Mouse (Mus musculus) embryonic facial prominence, embryonic 14.5 days (tissue): ENCODE data around the gene Tex30. TPM values are rescaled to one million over a fixed set of nuclear protein-coding genes. Genes with fewer than 3 reads are reported as not detected.
A peak's percentile ranks its signal among the peaks of the same experiment; 100 is the strongest.

Experiments
- ATAC-seq: fragments of 200-750 bp; cut with Nextera tagmentation; 2 replicates; pipeline ENCODE4 v1.8.0; 2017; ENCODE audit warnings: low read depth, moderate number of reproducible peaks, moderate TSS enrichment
- DNase-seq: peaks from one replicate; pipeline ENCODE4 v3.0.0-alpha.2; 2015; ENCODE audit warnings: low spot score
- H3K27ac ChIP-seq: fragments of 300-500 bp; sonication (generic); replicated peaks from 2 replicates; pipeline ENCODE4 v1.5.1; 2014; ENCODE audit warnings: low read depth, mild to moderate bottlenecking, low read length, moderate library complexity
- H3K27me3 ChIP-seq: fragments of 300-500 bp; sonication (generic); replicated peaks from 2 replicates; pipeline ENCODE4 v1.6.1; 2014; ENCODE audit warnings: low read length; ENCODE audit not compliant: control insufficient read depth, insufficient read depth
- H3K36me3 ChIP-seq: fragments of 300-500 bp; sonication (generic); 2 replicates; pipeline ENCODE4 v1.6.1; 2014; ENCODE audit warnings: low read length, mixed read lengths; ENCODE audit not compliant: control insufficient read depth, insufficient read depth
- H3K4me1 ChIP-seq: fragments of 300-500 bp; sonication (generic); 2 replicates; pipeline ENCODE4 v1.6.1; 2014; ENCODE audit warnings: antibody characterized with exemption, low read length; ENCODE audit not compliant: control insufficient read depth, insufficient read depth
- H3K4me2 ChIP-seq: fragments of 300-500 bp; sonication (generic); 2 replicates; pipeline ENCODE4 v1.6.1; 2014; ENCODE audit warnings: low read depth, mild to moderate bottlenecking, low read length, moderate library complexity, mixed read lengths
- H3K4me3 ChIP-seq: fragments of 300-500 bp; sonication (generic); 2 replicates; pipeline ENCODE4 v1.5.1; 2014; ENCODE audit warnings: low read depth, mild to moderate bottlenecking, low read length
- H3K9ac ChIP-seq: fragments of 300-500 bp; sonication (generic); 2 replicates; pipeline ENCODE4 v1.6.1; 2014; ENCODE audit warnings: low read depth, mild to moderate bottlenecking, low read length, moderate library complexity, mixed read lengths
- H3K9me3 ChIP-seq: fragments of 300-500 bp; sonication (generic); 2 replicates; pipeline ENCODE4 v1.6.1; 2016; ENCODE audit warnings: low read length; ENCODE audit not compliant: control insufficient read depth
- WGBS: fragments of 180-500 bp; shearing (Covaris S2); extraction: QIAGEN DNeasy Blood & Tissue Kit; methylation state at CpG from one replicate; pipeline ENCODE4 v1.1.7; 2014; 5-methylcytosine and 5-hydroxymethylcytosine counted together
- polyA plus RNA-seq: library from polyadenylated mRNA; unstranded; fragments of >200 nt; fragmentation: Nextera tagmentation; extraction: Ambion mirVana; gene quantifications from 2 replicates; pipeline ENCODE4 v1.2.1, GENCODE M21; 2014

The Tex30 gene
- 61.2 and 66.0 TPM in 2 replicates for polyA plus RNA-seq

GRCm38 (mm10) chr1:44102259-44102717 lies at the start of gene Tex30:
Gene Tex30, minus strand, starts transcription at chr1:44102441.
- Histone ChIP-seq H3K4me1 (peaks cover 5% of the 10 kb centered on the region), H3K9me3 (no peaks in the 10 kb centered on the region), H3K27me3 (no peaks in the 10 kb centered on the region), H3K9ac (peak within 1 kb of the TSS; percentile 87), H3K4me2 (peak within 1 kb of the TSS; percentile 75), H3K4me3 (peak within 1 kb of the TSS; percentile 90), H3K36me3 (peaks cover 24% of the 10 kb centered on the region), H3K27ac (peak within 1 kb of the TSS; percentile 82)
- ATAC-seq (peak; percentile 98), DNase-seq (peak; percentile 99)
- WGBS, result under 1% methylated on average over 45 of the region's 55 CpGs

- H3K4me1 ChIP-seq, result peaks cover 7% of the 10 kb centered on the region; the same call in 1 of the 2 replicates
- H3K27ac ChIP-seq, result peak overlapping the region; percentile 99
- H3K9me3 ChIP-seq, result no peaks in the 10 kb centered on the region
- WGBS, result 29% methylated on average over 6 of the region's 6 CpGs
- DNase-seq (no peak), ATAC-seq (no peak)
- peak overlapping the region; percentile 66 for H3K4me2 ChIP-seq
- H3K27me3 ChIP-seq, result no peaks in the 10 kb centered on the region
- peak overlapping the region; percentile 96 for H3K9ac ChIP-seq
- H3K36me3 ChIP-seq, result no peaks in the 10 kb centered on the region
- peak overlapping the region; percentile 96 for H3K4me3 ChIP-seq
These were observed 46.5 kb upstream of the Tex30 start for GRCm38 (mm10) chr1:44148706-44149105.

- peaks cover 9% of the 10 kb centered on the region for H3K36me3 ChIP-seq
- peak within 1 kb of the TSS; percentile 96 for H3K4me3 ChIP-seq
- peak within 1 kb of the TSS; percentile 66 for H3K4me2 ChIP-seq
- H3K9me3 ChIP-seq, result no peaks in the 10 kb centered on the region
- H3K9ac ChIP-seq, result peak within 1 kb of the TSS; percentile 96
- peak; percentile 98 for ATAC-seq
- H3K27ac ChIP-seq, result peak within 1 kb of the TSS; percentile 99
- no peaks in the 10 kb centered on the region for H3K27me3 ChIP-seq
- peaks cover 7% of the 10 kb centered on the region; the same call in 1 of the 2 replicates for H3K4me1 ChIP-seq
- WGBS, result under 1% methylated on average over 57 of the region's 66 CpGs
- peak; percentile 97 for DNase-seq
These were observed 45.5 kb upstream of the Tex30 start, which contains the start of gene Ercc5 for GRCm38 (mm10) chr1:44147563-44148381. Gene Ercc5, plus strand, starts transcription at chr1:44147744.

DNA sequence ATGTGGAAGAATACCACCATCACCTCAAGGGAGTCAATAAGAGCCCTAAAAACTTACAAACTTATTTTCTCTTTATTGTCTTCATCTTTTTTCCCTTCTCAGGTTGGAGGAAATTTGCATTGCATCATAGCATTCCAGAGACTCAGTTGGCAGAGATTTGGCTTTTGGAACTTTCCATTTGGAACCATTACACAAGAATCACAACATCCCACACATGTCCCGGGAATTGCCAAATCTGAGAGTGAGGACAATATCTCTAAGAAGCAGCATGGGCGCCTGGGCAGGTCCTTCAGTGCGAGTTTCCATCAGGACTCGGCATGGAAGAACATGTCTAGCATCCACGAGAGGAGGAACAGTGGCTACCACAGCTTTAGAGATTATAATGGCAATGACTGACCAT lies 40.5 kb upstream of the Tex30 start:
- Histone ChIP-seq H3K27me3 (no peaks in the 10 kb centered on the region), H3K27ac (no peak overlapping the region), H3K9me3 (no peaks in the 10 kb centered on the region), H3K9ac (no peak overlapping the region), H3K4me1 (no peaks in the 10 kb centered on the region), H3K4me2 (no peak overlapping the region), H3K4me3 (no peak overlapping the region), H3K36me3 (peaks cover 49% of the 10 kb centered on the region)
- no peak for DNase-seq
- no peak for ATAC-seq
- 90% methylated on average over 5 of the region's 5 CpGs for WGBS

DNA sequence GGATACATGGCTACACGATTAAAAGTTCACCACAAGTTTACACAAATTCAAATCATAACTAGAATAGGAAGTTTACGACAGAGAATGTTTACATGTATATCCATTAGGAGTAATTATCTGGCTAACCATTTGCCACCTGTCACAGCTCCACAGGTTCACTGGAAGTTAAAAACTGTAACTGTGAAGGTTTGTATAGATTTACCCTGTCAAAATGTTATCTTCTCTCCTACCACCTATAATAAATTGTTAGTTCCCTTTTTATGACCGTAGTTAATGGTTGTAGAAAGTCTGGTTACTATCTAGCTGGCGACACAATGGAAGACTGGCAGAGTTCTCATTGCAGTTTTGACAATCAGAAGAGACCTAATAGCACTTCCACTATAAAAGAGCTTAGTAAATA lies 38.0 kb upstream of the Tex30 start:
- Histone ChIP-seq H3K36me3 (peaks cover 63% of the 10 kb centered on the region), H3K4me2 (no peak overlapping the region), H3K27ac (no peak overlapping the region), H3K4me3 (no peak overlapping the region), H3K9me3 (no peaks in the 10 kb centered on the region), H3K9ac (no peak overlapping the region), H3K4me1 (no peaks in the 10 kb centered on the region), H3K27me3 (no peaks in the 10 kb centered on the region)
- DNase-seq, result no peak
- ATAC-seq, result no peak
- WGBS, result 89% methylated on average over 4 of the region's 4 CpGs

DNA sequence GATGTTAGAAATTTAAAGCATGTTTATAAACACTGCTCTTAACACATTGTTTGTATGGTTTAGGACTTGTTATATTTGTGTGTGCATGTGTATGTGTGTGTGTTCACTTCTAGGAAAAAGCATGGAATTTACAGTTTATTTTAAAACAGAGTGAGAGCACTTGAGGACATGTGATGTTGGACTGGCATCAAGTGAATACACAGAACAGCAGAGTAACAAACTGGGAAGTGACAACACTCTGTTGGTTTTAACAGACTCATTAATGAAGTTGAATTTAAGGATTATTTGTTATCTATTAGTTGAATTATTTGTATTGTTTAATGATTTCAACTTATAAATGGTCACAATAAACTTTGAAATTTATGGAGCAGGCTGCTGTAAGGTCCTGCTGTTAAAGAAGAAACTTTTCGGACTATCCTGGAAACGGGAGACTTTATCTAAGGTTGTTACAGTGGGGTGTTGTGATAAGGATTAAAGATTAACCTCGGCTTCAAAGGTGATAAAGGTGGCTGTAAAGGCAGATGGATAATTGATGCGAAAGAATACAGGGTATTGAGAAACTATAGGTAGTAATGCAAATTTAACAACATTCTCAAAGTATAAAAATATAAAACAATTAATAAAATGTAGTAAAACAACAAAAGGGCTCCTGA lies 27.8 kb upstream of the Tex30 start:
- H3K27me3 ChIP-seq, result no peaks in the 10 kb centered on the region
- H3K36me3 ChIP-seq, result peaks cover 60% of the 10 kb centered on the region
- H3K4me2 ChIP-seq, result no peak overlapping the region
- H3K4me3 ChIP-seq, result no peak overlapping the region
- no peak for DNase-seq
- H3K9me3 ChIP-seq, result no peaks in the 10 kb centered on the region
- no peak overlapping the region for H3K9ac ChIP-seq
- 87% methylated on average over 4 of the region's 4 CpGs for WGBS
- H3K27ac ChIP-seq, result no peak overlapping the region
- no peak for ATAC-seq
- H3K4me1 ChIP-seq, result no peaks in the 10 kb centered on the region

DNA sequence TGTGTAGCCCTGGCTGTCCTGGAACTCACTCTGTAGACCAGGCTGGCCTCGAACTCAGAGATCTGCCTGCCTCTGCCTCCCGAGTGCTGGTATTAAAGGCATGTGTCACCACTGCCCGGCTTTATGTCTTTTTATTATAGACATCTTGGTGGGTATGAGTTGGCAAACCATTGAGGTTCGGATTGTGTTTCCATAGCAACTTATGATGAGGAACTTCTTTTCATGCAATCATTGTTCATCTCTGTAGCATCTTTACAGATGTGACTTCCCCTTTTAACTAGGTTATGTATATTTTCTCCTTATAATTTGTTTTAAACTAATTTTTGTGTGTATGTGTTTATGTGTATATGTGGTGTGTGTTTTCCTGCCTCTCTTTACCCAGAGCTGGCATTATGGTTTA lies 23.3 kb upstream of the Tex30 start:
- Histone ChIP-seq H3K9me3 (no peaks in the 10 kb centered on the region), H3K27ac (no peak overlapping the region), H3K4me2 (no peak overlapping the region), H3K9ac (no peak overlapping the region), H3K4me3 (no peak overlapping the region), H3K36me3 (peaks cover 45% of the 10 kb centered on the region), H3K27me3 (no peaks in the 10 kb centered on the region), H3K4me1 (peaks cover 7% of the 10 kb centered on the region)
- no peak for ATAC-seq
- WGBS, result 95% methylated on average over 4 of the region's 4 CpGs
- no peak for DNase-seq

DNA sequence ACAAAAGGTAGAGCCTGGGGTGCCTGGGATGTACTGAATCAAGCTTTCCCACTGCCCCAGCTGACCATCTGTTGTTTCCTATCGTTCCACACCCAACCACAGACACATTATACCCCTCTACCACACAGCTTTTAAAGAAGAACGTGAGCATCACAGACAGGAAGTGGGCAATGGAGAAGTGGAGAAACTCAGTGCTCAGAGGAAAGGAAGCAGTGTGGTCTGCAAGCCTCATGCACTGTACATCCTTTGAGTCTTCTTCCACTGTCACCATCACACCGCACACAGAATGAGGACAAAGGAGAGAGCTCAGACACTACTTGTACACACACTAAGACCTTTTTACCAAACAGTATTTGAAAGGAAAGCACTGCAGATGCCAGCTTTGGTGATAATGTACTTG lies 20.0 kb upstream of the Tex30 start:
- H3K4me1 ChIP-seq, result peaks cover 10% of the 10 kb centered on the region
- H3K9ac ChIP-seq, result no peak overlapping the region
- H3K36me3 ChIP-seq, result peaks cover 16% of the 10 kb centered on the region; the same call in 1 of the 2 replicates
- H3K4me2 ChIP-seq, result no peak overlapping the region
- WGBS, result 78% methylated on average over 3 of the region's 3 CpGs
- H3K27ac ChIP-seq, result no peak overlapping the region
- H3K27me3 ChIP-seq, result no peaks in the 10 kb centered on the region
- DNase-seq (no peak), ATAC-seq (no peak)
- H3K4me3 ChIP-seq, result no peak overlapping the region
- H3K9me3 ChIP-seq, result no peaks in the 10 kb centered on the region
